Mouse (Mus musculus) heart, adult 2 months (tissue): ENCODE data around the gene Ctbs.

Experiments
- CTCF ChIP-seq: fragments of 200-600 bp; IDR thresholded peaks from 2 replicates; pipeline ENCODE4 v1.8.1; 2022; ENCODE audit warnings: antibody characterized with exemption, mild to moderate bottlenecking, moderate library complexity
- EP300 ChIP-seq: fragments of 200-500 bp; IDR thresholded peaks from 2 replicates; pipeline ENCODE4 v1.6.1; 2011; ENCODE audit warnings: low read depth, low read length, control low read depth; ENCODE audit not compliant: insufficient read depth
- POLR2A ChIP-seq: fragments of 200-500 bp; IDR thresholded peaks from 2 replicates; pipeline ENCODE4 v1.6.1; 2011; ENCODE audit warnings: mild to moderate bottlenecking, low read depth, low read length, control low read depth; ENCODE audit not compliant: insufficient read depth

DNA sequence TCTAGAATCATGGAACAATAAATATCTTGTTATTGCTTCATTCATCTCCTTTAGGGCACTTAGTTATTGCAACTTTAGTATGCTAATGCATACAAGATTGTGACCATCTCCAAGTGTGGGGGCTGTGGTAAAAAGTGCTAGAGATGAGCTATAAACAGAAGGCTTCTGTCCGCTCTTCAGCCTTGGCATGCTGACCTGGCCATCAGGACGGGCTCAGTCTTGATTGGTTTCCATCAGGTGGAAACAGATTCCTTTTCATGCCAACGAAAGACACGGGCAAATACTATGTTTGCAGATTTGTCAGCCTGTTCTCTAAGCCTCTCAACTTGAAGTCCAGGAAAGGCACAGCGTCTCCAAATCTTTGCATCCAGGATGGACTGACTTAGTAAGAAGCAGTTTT is 2.4 kb upstream of the Ctbs start:
- TF ChIP-seq CTCF (no peak), POLR2A (no peak), EP300 (no peak)
